Mouse (Mus musculus) heart, postnatal 4 days (tissue): Measurements from ENCODE around the gene Akr1b3. TPM values are rescaled to one million over a fixed set of nuclear protein-coding genes. Genes with fewer than 3 reads are reported as not detected.

ENCODE experiments used
- DNase-seq: peaks from one replicate; pipeline ENCODE4 v3.0.0; 2021
- total RNA-seq, 2 experiments: library from RNA; stranded (reverse); gene quantifications; 2 replicates each; pipeline ENCODE4 v1.2.3; 2021

Akr1b3 gene
- total RNA-seq, 2 experiments from 2014 or later, result 142 to 151 TPM

GRCm38 (mm10) chr6:34322121-34322520 is 4.8 kb upstream of the Akr1b3 start:
- DNase-seq, result no peak

- DNase-seq, result no peak
Observed at GRCm38 (mm10) chr6:34318636-34319035, 1.4 kb upstream of the Akr1b3 start.

- peak; percentile 55 for DNase-seq
Observed at GRCm38 (mm10) chr6:34318172-34318571, 894 bp upstream of the Akr1b3 start.

- no peak for DNase-seq
Observed at GRCm38 (mm10) chr6:34313921-34314320, 3.4 kb downstream of the Akr1b3 start.

- peak; percentile 42 for DNase-seq
Observed at GRCm38 (mm10) chr6:34313386-34313785, 3.9 kb downstream of the Akr1b3 start.

GRCm38 (mm10) chr6:34310023-34310595 is 7.2 kb downstream of the Akr1b3 start:
- DNase-seq, result no peak

- no peak for DNase-seq
Observed at GRCm38 (mm10) chr6:34309526-34309925, 7.8 kb downstream of the Akr1b3 start.

- no peak for DNase-seq
Observed at GRCm38 (mm10) chr6:34306797-34307196, 10.5 kb downstream of the Akr1b3 start.

GRCm38 (mm10) chr6:34304675-34305241 is 12.5 kb downstream of the Akr1b3 start:
- peak; percentile 55 for DNase-seq

GRCm38 (mm10) chr6:34297055-34297454 is 20.2 kb downstream of the Akr1b3 start:
- no peak for DNase-seq

GRCm38 (mm10) chr6:34295437-34295836 is 21.8 kb downstream of the Akr1b3 start:
- DNase-seq, result no peak

- peak; percentile 86 for DNase-seq
Observed at GRCm38 (mm10) chr6:34292882-34293487, 24.3 kb downstream of the Akr1b3 start.

GRCm38 (mm10) chr6:34292196-34292881 is 24.9 kb downstream of the Akr1b3 start:
- DNase-seq, result no peak

- DNase-seq, result no peak
Observed at GRCm38 (mm10) chr6:34290681-34291080, 26.6 kb downstream of the Akr1b3 start.

GRCm38 (mm10) chr6:34290091-34290490 is 27.2 kb downstream of the Akr1b3 start:
- no peak for DNase-seq

- DNase-seq, result peak; percentile 78
Observed at GRCm38 (mm10) chr6:34288098-34288497, 29.2 kb downstream of the Akr1b3 start.

- no peak for DNase-seq
Observed at GRCm38 (mm10) chr6:34286841-34287240, 30.4 kb downstream of the Akr1b3 start.

- DNase-seq, result no peak
Observed at GRCm38 (mm10) chr6:34278385-34278784, 38.9 kb downstream of the Akr1b3 start.

GRCm38 (mm10) chr6:34277665-34278064 is 39.6 kb downstream of the Akr1b3 start:
- peak; percentile 67 for DNase-seq

- peak; percentile 70 for DNase-seq
Observed at GRCm38 (mm10) chr6:34274346-34274745, 42.9 kb downstream of the Akr1b3 start.

- no peak for DNase-seq
Observed at GRCm38 (mm10) chr6:34273073-34273472, 44.2 kb downstream of the Akr1b3 start.

- no peak for DNase-seq
Observed at GRCm38 (mm10) chr6:34272462-34272861, 44.8 kb downstream of the Akr1b3 start.

GRCm38 (mm10) chr6:34270717-34271116 is 46.6 kb downstream of the Akr1b3 start:
- DNase-seq, result no peak

- no peak for DNase-seq
Observed at GRCm38 (mm10) chr6:34258546-34258945, 58.7 kb downstream of the Akr1b3 start.
